Mouse (Mus musculus) embryo, embryonic 9.5 days (tissue): Measurements from ENCODE around the gene S100a6.
A peak's percentile ranks its signal among the peaks of the same experiment; 100 is the strongest.

Experiments used
- DNase-seq: peaks from one replicate; pipeline ENCODE4 v3.0.0-alpha.2; 2017; ENCODE audit errors: extremely low spot score

The S100a6 gene

GRCm38 (mm10) chr3:90626266-90627021 lies 13.8 kb downstream of the S100a6 start:
- no peak for DNase-seq

GRCm38 (mm10) chr3:90627366-90627765 lies 14.7 kb downstream of the S100a6 start:
- DNase-seq = no peak

- DNase-seq = peak; percentile 29
Observed at GRCm38 (mm10) chr3:90627807-90628206, 15.1 kb downstream of the S100a6 start.

- no peak for DNase-seq
Observed at GRCm38 (mm10) chr3:90629298-90629697, 16.6 kb downstream of the S100a6 start.

GRCm38 (mm10) chr3:90631984-90632383 lies 19.3 kb downstream of the S100a6 start:
- no peak for DNase-seq

- DNase-seq = no peak
Observed at GRCm38 (mm10) chr3:90638511-90639275, 26.0 kb downstream of the S100a6 start.

- peak; percentile 23 for DNase-seq
Observed at GRCm38 (mm10) chr3:90639511-90640154, 27.0 kb downstream of the S100a6 start.

- no peak for DNase-seq
Observed at GRCm38 (mm10) chr3:90640981-90641380, 28.3 kb downstream of the S100a6 start.

GRCm38 (mm10) chr3:90644220-90644619 lies 31.5 kb downstream of the S100a6 start:
- DNase-seq = no peak

GRCm38 (mm10) chr3:90647291-90647690 lies 34.6 kb downstream of the S100a6 start:
- no peak for DNase-seq

GRCm38 (mm10) chr3:90648981-90649380 lies 36.3 kb downstream of the S100a6 start:
- no peak for DNase-seq

- no peak for DNase-seq
Observed at GRCm38 (mm10) chr3:90649832-90650231, 37.1 kb downstream of the S100a6 start.

GRCm38 (mm10) chr3:90652878-90653508 lies 40.3 kb downstream of the S100a6 start:
- peak; percentile 72 for DNase-seq

GRCm38 (mm10) chr3:90653717-90654116 lies 41.0 kb downstream of the S100a6 start, which contains the start of gene S100a7a:
S100a7a (plus strand) TSS chr3:90654017.
- no peak for DNase-seq

GRCm38 (mm10) chr3:90657405-90657804 lies 44.7 kb downstream of the S100a6 start:
- DNase-seq = no peak

- no peak for DNase-seq
Observed at GRCm38 (mm10) chr3:90659364-90660044, 46.8 kb downstream of the S100a6 start.

GRCm38 (mm10) chr3:90664219-90664618 lies 51.5 kb downstream of the S100a6 start:
- DNase-seq = no peak

GRCm38 (mm10) chr3:90668846-90669245 lies 56.2 kb downstream of the S100a6 start, which contains the start of gene S100a8:
S100a8 (plus strand) TSS chr3:90668978.
- no peak for DNase-seq
